Mouse (Mus musculus): ENCODE measurements around the gene Tmem143. TPM values are rescaled to one million over a fixed set of nuclear protein-coding genes. Genes with fewer than 3 reads are reported as not detected.

Gene Tmem143
- polyA plus RNA-seq, 1 experiment, result 21.9 TPM

DNA sequence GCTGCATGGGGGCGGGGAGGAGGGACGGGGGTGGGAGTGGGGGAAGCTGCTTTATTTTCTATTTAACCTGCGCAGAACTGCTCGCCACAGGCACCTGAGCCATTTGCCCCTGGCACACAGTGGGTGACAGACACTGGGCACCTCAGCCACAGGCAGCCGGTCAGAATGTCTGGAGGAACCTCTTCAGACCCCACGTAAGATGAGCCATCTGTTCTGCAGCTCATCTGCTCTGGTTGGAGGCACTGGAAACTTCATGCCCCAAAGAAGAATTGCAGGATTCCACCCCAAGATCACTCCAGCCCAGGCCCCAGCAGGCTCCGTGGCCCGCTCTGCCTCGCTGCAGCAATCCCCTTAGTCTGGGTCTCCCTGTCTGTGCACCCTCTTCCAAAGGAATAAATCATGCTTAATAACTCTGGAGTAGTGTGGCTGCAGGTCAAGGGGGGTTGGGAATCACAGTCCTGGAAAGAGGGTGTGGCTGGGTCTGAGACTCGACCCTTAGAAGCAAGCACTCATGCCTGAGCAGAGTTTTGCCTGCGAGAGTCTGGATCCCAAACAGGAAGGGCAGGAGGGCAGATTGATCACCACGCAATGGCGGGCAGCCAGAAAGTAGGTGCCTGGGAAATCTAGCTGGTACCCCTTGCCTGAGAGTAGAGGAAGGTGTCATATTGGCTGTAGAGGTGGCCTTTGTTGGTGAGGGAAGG is 20.4 kb downstream of the Tmem143 start:
- Histone ChIP-seq H3K4me3 (ENCODE audit: insufficient read depth, poor library complexity, severe bottlenecking) (no peak overlapping the region), H3ac (ENCODE audit: control insufficient read depth, insufficient read length, low read depth) (peak overlapping the region; percentile 58), H3K36me3 (ENCODE audit: control insufficient read depth, insufficient read depth) (peaks cover 10% of the 10 kb centered on the region), H3K27me3 (ENCODE audit: control insufficient read depth, insufficient read depth, insufficient read length) (no peaks in the 10 kb centered on the region), H3K79me3 (ENCODE audit: low read depth) (peaks cover 14% of the 10 kb centered on the region), H3K79me2 (ENCODE audit: control insufficient read depth, insufficient read depth) (peaks cover 38% of the 10 kb centered on the region)
- TF ChIP-seq MYOD1 (IDR thresholded peaks at IDR 0.05; ENCODE audit: control insufficient read depth, insufficient read length, low read depth) (no peak), FOSL1 (IDR thresholded peaks at IDR 0.05; ENCODE audit: insufficient read depth, low read length, poor library complexity, severe bottlenecking) (no peak), CTCF (IDR thresholded peaks at IDR 0.05; ENCODE audit: control insufficient read depth, insufficient read depth, insufficient read length) (no peak), MAX (IDR thresholded peaks at IDR 0.05) (no peak)

- H3K4me3 ChIP-seq (ENCODE audit: insufficient read depth, poor library complexity, severe bottlenecking), result no peak overlapping the region
Measured at GRCm38 (mm10) chr7:45917926-45918325, 21.2 kb downstream of the Tmem143 start.

GRCm38 (mm10) chr7:45919083-45919671 is 22.4 kb downstream of the Tmem143 start:
- Histone ChIP-seq H3K79me3 (ENCODE audit: low read depth) (peaks cover 14% of the 10 kb centered on the region), H3K79me2 (ENCODE audit: control insufficient read depth, insufficient read depth) (peaks cover 46% of the 10 kb centered on the region), H3K27me3 (ENCODE audit: control insufficient read depth, insufficient read depth, insufficient read length) (no peaks in the 10 kb centered on the region), H3K4me3 (ENCODE audit: insufficient read depth, poor library complexity, severe bottlenecking) (peak overlapping the region; percentile 63), H3K36me3 (ENCODE audit: control insufficient read depth, insufficient read depth) (peaks cover 10% of the 10 kb centered on the region), H3ac (ENCODE audit: control insufficient read depth, insufficient read length, low read depth) (peak overlapping the region; percentile 79)
- TF ChIP-seq CTCF (IDR thresholded peaks at IDR 0.05; ENCODE audit: control insufficient read depth, insufficient read depth, insufficient read length) (peak; percentile 81), MAX (IDR thresholded peaks at IDR 0.05) (no peak)

More at GRCm38 (mm10) chr7:45917926-45918325, 21.2 kb downstream of the Tmem143 start:
- TF ChIP-seq CTCF (IDR thresholded peaks at IDR 0.05; ENCODE audit: control insufficient read depth, insufficient read depth, insufficient read length), result no peak
- H3ac ChIP-seq (ENCODE audit: control insufficient read depth, insufficient read length, low read depth), result peak overlapping the region; percentile 21
- H3K79me3 ChIP-seq (ENCODE audit: low read depth), result peaks cover 14% of the 10 kb centered on the region
- H3K27me3 ChIP-seq (ENCODE audit: control insufficient read depth, insufficient read depth, insufficient read length), result no peaks in the 10 kb centered on the region
- peaks cover 10% of the 10 kb centered on the region for H3K36me3 ChIP-seq (ENCODE audit: control insufficient read depth, insufficient read depth)
- H3K79me2 ChIP-seq (ENCODE audit: control insufficient read depth, insufficient read depth), result peaks cover 46% of the 10 kb centered on the region

DNA sequence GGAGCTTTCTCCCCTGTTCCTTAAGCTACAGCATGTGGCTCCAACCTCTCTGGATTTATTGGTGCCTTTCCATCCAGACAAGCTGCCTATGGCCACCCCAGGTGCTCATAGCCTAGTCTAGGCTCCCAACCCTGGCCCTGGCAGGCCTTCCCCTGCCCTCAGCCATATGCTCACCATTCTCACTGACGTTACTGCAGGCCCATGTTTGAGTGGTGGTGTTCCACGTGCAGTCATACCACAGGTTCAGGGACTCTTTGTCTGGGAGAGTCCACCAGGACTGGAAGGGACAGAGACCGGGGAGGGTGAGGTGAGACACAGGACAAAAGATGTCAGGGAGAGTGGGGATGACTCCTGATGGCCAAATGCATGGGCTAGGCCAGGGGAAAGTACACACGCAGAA is 23.0 kb downstream of the Tmem143 start:
- peaks cover 16% of the 10 kb centered on the region for H3K36me3 ChIP-seq (ENCODE audit: control insufficient read depth, insufficient read depth)
- peaks cover 14% of the 10 kb centered on the region for H3K79me3 ChIP-seq (ENCODE audit: low read depth)
- H3K27me3 ChIP-seq (ENCODE audit: control insufficient read depth, insufficient read depth, insufficient read length), result no peaks in the 10 kb centered on the region
- peak overlapping the region; percentile 79 for H3ac ChIP-seq (ENCODE audit: control insufficient read depth, insufficient read length, low read depth)
- H3K79me2 ChIP-seq (ENCODE audit: control insufficient read depth, insufficient read depth), result peaks cover 46% of the 10 kb centered on the region
- H3K4me3 ChIP-seq (ENCODE audit: insufficient read depth, poor library complexity, severe bottlenecking), result peak overlapping the region; percentile 63
- TF ChIP-seq FOSL1 (IDR thresholded peaks at IDR 0.05; ENCODE audit: insufficient read depth, low read length, poor library complexity, severe bottlenecking) (no peak), MYOG (IDR thresholded peaks at IDR 0.05; ENCODE audit: control insufficient read depth, extremely low read depth, insufficient read length) (no peak), USF1 (IDR thresholded peaks at IDR 0.05; ENCODE audit: low read depth) (no peak), MYOD1 (IDR thresholded peaks at IDR 0.05; ENCODE audit: control insufficient read depth, insufficient read length, low read depth) (no peak), CTCF (IDR thresholded peaks at IDR 0.05; ENCODE audit: control insufficient read depth, insufficient read depth, insufficient read length) (no peak), MAX (IDR thresholded peaks at IDR 0.05) (peak; percentile 26), CEBPB (IDR thresholded peaks at IDR 0.05; ENCODE audit: low read depth) (no peak)

DNA sequence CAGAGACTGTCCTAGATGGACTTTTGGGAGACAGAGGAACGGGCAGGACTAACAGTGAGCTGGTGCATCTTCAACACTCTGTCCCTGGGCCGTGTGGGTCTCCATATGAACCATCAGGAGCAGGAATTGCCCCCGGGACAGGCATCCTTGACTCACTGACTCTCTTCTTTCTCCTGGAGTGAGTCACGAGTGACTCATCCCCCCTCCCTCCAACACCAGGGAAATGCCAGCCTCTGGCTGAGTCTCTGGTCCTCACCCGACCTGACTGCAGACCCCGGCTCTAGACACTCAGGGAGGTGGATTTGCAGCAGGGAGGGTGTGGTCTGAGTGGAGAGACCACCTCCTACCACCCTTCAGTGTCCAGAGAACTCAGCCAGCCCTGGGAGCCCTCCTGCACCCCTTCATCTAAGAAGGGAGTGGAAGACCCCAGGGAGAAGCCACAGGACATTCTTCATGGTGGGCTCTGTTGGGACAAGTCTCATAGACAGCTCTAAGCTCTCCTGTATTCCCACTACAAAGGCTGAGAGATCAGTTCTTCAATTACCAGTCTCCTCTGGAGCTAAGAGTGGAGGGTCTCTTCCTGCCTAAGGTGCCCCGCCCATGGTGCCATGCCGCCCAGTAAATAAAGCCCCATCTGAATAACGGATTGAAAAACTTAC is 24.0 kb downstream of the Tmem143 start:
- no peaks in the 10 kb centered on the region for H3K27me3 ChIP-seq (ENCODE audit: control insufficient read depth, insufficient read depth, insufficient read length)
- H3K79me3 ChIP-seq (ENCODE audit: low read depth), result peaks cover 14% of the 10 kb centered on the region
- TF ChIP-seq FOSL1 (IDR thresholded peaks at IDR 0.05; ENCODE audit: insufficient read depth, low read length, poor library complexity, severe bottlenecking), result peak; percentile 97
- no peak for TF ChIP-seq MYOD1 (IDR thresholded peaks at IDR 0.05; ENCODE audit: control insufficient read depth, insufficient read length, low read depth)
- peak overlapping the region; percentile 79 for H3ac ChIP-seq (ENCODE audit: control insufficient read depth, insufficient read length, low read depth)
- H3K4me3 ChIP-seq (ENCODE audit: insufficient read depth, poor library complexity, severe bottlenecking), result peak overlapping the region; percentile 63
- peaks cover 18% of the 10 kb centered on the region for H3K36me3 ChIP-seq (ENCODE audit: control insufficient read depth, insufficient read depth)
- peaks cover 46% of the 10 kb centered on the region for H3K79me2 ChIP-seq (ENCODE audit: control insufficient read depth, insufficient read depth)

DNA sequence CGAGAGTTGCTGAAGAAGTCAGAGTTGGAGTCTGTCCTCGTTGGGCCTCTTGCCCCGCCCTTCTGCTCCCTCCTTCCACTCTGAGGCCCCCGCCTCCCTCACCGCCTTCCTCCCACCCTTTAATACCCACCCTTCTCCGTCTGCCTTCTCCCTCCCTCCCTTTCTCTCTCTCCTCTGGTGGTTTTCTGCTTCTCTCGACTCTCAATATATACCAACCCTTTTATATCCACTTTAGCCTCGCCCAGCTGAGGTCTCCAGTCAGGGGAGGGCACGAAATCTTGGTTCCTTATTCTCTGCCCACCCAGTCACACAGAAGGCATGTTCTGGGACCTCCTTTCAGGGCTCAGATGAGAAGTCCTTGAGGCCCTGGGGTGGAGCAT is 24.5 kb downstream of the Tmem143 start, which contains the start of gene Emp3:
TSS of gene Emp3 (minus strand) at position 163 of the 380 bp plus-strand sequence.
- peaks cover 46% of the 10 kb centered on the region for H3K79me2 ChIP-seq (ENCODE audit: control insufficient read depth, insufficient read depth)
- no peak for TF ChIP-seq MAX (IDR thresholded peaks at IDR 0.05)
- TF ChIP-seq CEBPB (IDR thresholded peaks at IDR 0.05; ENCODE audit: low read depth), result no peak
- TF ChIP-seq CTCF (IDR thresholded peaks at IDR 0.05; ENCODE audit: control insufficient read depth, insufficient read depth, insufficient read length), result no peak
- no peak for TF ChIP-seq MYOD1 (IDR thresholded peaks at IDR 0.05; ENCODE audit: control insufficient read depth, insufficient read length, low read depth)
- TF ChIP-seq MYOG (IDR thresholded peaks at IDR 0.05; ENCODE audit: control insufficient read depth, extremely low read depth, insufficient read length), result no peak
- no peak for TF ChIP-seq USF1 (IDR thresholded peaks at IDR 0.05; ENCODE audit: low read depth)
- no peak for TF ChIP-seq FOSL1 (IDR thresholded peaks at IDR 0.05; ENCODE audit: insufficient read depth, low read length, poor library complexity, severe bottlenecking)
- no peaks in the 10 kb centered on the region for H3K27me3 ChIP-seq (ENCODE audit: control insufficient read depth, insufficient read depth, insufficient read length)
- peak within 1 kb of the TSS; percentile 63 for H3K4me3 ChIP-seq (ENCODE audit: insufficient read depth, poor library complexity, severe bottlenecking)
- peak within 1 kb of the TSS; percentile 79 for H3ac ChIP-seq (ENCODE audit: control insufficient read depth, insufficient read length, low read depth)
- peaks cover 23% of the 10 kb centered on the region for H3K36me3 ChIP-seq (ENCODE audit: control insufficient read depth, insufficient read depth)
- peaks cover 16% of the 10 kb centered on the region for H3K79me3 ChIP-seq (ENCODE audit: low read depth)
